Mouse (Mus musculus): ENCODE measurements around the gene Eya4.
A peak's percentile ranks its signal among the peaks of the same experiment; 100 is the strongest.

Gene Eya4

DNA sequence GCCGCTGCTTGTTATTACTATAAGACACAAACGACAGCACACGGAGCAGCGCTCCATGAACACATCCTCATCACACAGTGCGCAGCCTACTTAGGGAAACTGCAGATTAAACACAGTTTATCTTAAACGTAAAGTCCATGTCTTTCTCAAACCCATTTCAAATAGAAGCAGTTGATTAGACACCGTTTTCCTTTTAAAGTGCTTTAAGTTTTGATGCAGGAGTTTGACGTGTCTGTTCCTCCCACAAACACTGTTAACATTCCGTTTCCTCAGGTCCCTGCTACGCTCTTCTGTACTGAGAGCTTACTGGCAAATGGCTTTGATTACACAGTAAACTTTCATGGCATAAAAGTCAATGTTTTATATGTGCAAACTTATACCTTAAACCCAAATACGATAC lies 191.4 kb downstream of the Eya4 start:
- DNase-seq (ENCODE audit: low spot score in 2 of 2), result no peak

DNA sequence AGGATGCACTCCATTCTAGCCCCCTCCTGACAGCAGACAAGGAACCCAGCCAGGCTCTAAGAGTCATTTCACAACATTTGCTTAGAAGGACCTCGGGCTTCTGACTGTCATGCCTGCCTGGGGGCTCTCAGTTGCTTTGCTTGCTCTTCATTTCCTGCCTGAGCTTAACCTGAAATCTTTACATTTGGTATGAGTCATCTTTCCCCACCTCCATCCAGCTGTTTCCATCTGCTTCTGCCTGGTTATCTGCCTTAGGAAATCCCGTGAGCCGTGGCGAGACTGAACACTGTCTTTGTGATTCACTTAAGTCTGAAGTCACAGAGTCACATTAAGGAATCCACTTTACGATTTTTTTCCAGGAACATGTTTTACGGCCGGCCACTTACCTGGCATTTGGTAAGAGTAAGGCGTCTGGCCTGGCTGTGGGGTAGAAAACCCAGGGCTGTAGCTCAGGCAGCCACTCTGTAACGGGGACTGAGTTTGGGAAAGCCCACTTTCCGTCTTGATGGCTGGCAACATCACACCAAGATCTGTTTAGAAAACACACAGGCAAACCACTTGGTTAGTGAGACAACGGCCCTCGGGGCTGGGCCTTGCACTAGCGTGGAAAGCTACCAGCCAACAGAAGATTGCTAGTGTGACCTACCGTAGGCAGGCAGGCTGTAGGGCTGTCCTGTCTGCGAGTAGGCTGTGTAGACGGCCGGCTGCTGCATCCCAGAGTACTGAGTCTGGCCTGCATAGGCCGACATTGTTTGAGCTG lies 193.5 kb downstream of the Eya4 start:
- no peak for DNase-seq (ENCODE audit: low spot score in 2 of 2)

DNA sequence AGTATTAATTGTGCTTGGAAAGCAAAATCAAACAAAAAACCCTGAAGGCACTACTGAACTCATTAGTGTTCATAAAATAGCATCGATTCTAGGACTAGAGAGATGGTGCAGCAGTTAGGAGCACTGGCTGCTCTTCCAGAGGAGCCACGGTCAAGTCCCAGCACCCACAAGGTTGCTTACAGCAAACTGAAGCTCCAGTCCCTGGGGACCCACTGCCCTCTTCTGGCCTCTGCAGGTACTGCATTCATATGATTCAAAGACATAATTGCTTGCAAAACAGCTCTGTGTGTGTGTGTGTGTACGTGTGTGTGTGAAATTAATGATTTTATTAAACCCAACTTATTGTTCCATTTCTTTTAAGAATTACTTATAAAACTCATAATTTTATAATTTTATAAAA lies 200.2 kb downstream of the Eya4 start:
- DNase-seq (ENCODE audit: low spot score in 2 of 2), result no peak

DNA sequence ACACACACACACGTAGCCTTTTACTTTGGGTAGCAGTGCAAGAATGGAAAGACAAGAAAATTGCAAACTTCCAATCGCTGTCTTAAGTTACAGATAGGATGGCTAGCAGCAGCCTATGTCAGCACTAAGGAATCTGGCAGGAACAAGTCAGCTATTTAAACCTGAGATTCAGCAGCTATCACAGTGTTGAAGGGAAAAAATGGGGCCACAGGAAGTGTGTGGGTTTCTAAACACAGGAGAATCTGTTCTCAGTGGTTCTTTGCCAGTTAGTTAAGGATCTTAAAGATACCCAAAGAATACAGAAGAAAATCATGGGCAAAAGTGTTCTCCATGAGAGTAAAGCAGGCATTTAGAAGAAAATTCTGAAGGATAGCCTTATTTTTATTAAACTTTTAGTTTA lies 206.0 kb downstream of the Eya4 start:
- no peak for DNase-seq (ENCODE audit: low spot score in 2 of 2)

DNA sequence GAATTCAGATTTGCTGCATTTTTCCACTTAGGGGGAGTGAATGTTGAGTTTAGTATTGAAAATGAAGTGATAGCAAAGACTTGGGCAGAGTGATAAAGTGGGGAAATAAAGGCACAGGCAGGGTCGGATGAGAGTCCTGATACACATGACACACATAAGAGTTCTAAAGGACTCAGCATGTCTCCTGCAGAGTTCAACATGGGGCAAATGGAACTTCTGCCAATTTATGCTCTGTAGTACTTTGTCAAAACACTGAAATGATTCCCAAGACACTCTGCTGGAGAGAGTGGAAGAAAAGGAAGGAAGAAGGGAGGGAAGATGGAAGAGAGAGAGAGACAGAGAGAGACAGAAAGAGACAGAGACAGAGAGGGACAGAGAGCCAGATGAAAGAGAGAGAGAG lies 222.6 kb downstream of the Eya4 start:
- no peak for DNase-seq (ENCODE audit: low spot score in 2 of 2)

DNA sequence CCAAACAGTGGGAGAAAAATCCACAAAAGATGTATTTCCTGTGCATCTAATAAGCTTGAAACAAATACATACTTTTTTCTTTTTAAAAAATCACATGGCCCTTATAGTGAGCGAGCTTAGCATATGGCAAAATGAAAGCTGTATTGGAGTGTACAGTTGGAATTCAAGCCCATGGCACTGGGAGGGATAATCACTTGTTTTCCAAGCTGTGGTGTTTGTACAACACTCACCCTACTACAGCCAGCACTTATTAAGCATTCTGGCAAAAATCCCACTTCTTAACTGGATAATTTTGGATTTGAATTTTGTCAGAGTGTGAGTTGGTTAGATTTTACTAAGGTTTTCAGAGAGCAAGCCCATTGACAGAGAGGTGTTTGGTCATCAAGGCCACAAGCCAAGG lies 223.4 kb downstream of the Eya4 start:
- DNase-seq (ENCODE audit: low spot score in 2 of 2), result no peak

DNA sequence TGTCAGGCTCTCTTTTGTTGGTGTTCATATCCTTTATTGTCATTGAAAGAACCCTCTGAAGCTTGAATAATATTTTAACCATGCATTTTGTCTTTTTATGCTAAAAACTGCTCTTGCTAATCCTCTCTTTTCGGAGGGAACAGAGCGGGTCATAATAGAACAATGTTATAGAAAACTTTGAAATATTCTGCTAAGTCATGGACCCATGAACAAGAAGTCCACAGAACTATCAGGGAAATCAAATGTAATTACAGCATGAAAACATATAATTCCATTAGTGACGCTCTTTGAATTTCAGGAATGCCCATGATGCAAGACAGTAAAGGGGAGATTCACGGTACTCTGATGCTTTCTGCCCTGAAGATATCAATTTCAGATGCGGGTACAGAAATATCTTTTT lies 224.1 kb downstream of the Eya4 start:
- no peak for DNase-seq (ENCODE audit: low spot score in 2 of 2)

DNA sequence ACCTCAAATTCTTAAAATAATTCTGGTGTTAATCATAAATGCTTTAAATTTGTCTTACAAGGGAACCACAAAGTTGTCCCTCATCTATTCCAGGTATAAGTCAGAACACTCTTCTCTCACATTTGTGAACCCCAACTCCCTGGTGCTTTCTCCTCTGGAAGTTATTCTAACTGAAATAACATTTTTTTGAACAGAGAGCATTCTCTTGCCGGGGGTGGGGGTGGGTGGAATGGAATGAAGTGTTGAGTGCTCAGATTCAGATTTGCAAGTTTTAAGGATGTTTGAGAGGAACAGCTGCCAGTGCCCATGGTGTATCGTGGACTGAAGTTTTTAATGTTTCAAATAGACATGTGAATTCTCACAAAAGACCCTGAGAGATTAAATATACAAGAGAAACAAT lies 230.1 kb downstream of the Eya4 start:
- no peak for DNase-seq (ENCODE audit: low spot score in 2 of 2)

DNA sequence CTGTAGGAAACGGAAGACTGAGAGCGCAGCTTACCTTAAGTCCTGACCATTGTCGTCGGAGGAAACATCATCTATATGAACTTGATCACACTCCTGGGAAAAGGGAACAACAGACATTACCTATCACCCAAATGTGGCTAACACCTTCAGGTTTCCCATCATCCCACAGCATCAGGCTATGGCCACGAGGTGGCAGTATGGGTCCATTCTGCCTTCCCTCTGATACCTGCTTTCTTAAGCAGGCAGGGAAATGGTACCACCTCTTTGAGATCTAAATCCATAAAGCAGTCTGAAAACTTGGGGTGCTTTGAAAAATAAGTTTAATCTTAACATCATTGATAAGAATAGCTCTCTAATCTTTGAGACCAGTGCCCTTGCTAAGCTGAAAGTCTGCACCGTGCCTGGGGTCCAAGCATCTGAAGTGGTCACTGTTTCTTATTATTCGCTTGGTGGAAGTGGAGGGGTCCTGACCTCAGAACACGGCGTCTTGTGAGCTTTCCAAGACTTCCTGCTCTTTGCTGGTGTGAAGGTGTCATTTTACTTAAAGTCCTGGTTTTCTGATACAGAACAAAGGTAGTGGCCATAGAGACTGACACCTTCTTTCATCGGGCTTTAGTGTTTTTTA lies 233.7 kb downstream of the Eya4 start:
- DNase-seq (ENCODE audit: low spot score in 2 of 2), result peak; percentile 56 to 69

DNA sequence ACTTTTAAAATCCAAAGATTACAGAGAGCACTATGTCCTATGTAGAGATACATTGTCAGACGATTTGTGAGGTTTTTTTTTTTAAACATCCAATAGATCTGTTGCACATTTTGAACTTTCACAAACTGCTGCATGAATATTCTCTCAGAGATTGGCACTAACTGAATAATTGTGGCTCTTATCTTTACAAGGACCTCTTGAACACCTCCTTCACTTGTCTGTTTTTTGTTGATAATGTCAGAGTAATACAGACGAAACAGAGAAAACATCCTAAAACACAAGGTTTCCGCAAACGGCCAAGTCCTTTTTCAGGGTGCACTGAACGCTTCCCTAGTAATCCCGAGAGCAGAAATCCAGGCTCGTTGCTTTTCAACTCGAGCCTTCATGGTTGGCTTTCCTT lies 234.5 kb downstream of the Eya4 start:
- no peak for DNase-seq (ENCODE audit: low spot score in 2 of 2)

DNA sequence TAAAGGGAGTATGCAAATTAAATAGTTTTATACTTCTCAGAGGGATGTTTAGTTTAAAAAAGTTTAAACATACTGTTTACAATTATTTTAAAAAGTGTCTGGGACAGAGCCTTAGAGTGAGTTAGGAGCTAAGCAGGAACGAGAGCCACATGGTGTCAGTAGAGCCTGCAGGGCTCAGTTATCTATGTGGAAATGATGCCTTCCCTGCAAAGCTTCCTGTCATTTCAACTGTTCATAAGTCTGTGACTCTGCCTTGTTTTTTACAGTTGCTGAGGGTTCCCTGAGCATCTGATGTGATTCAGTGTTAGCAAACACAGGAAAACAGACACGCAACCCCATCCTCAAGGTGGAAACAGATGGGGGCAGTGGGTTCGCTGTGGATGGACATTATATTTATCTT lies 235.3 kb downstream of the Eya4 start:
- no peak for DNase-seq (ENCODE audit: low spot score in 2 of 2)

DNA sequence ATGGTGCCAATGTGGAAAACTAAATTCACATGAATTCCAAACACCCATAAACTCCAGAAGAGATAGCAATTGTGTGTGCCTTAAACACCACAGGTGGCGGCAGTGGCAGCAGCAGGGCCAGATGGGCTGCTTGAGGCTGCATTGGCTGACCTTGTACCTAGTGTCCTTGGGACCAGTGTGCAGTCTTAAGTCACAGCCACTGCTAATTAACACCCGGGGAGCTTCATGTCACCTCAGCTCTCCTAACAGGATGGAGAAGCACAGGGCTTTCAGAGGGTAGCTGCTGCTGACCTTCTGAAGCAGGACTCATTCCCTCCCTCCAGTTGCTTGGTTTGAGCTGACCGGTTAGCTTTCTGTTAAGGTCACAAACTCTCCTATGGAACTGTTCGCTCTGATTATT lies 242.5 kb downstream of the Eya4 start:
- no peak for DNase-seq (ENCODE audit: low spot score in 2 of 2)

DNA sequence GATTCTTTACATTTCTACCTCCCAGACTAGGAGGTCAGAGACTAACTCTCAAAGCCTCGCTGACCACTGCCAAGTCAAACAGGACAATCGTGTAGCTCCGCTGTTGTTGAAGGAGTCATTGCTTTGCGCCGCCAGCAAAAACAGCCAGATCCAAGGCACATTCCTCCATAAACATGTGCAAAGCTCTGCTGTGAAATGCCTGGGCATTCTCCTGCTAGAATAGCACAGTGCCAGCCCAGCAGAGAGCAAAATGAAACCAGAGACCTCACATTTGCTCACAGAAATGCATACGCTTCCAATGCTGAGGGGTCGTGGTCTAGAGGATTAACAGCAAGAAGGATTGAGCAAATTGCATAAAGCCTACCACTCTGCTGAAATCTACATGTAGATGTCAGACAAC lies 258.1 kb downstream of the Eya4 start:
- no peak for DNase-seq (ENCODE audit: low spot score in 2 of 2)

DNA sequence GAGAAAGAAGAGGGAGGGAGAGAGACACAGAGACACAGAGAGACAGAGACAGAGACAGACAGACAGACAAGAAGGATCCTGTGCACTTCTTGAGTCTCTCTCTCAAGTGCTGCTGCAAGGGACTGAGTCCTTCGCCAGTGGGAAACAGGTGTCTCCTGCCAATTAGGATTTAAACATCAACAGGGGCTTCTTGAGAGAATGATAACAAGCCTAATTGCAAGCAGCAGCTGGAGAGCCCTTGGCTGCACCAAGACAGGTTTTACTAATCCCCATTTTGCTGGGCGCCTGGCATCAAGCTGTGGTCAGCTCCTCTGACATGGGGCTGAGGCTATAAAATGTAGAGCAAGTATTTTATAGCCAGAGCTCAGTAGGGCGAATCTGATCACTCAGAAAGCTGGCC lies 259.0 kb downstream of the Eya4 start:
- DNase-seq (ENCODE audit: low spot score in 2 of 2), result no peak

DNA sequence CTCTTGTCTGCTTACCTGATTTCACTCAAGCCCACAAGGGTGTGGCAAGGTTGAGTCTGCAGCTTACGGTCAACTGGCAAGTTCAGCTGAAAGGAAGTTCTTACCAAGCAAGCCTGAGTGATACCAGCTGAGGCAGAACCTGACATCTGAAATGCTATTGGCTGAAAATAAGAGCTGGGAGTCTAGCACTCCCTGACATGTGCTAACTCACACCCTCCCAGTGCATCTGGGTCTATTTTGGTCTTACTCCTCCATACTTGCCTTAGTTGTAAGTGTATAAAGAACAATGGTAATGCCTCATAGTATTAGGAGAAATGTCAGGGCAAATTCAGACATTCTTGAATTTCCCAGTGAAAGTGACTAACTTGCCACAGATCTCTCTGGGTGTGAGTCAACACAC lies 260.3 kb downstream of the Eya4 start:
- no peak for DNase-seq (ENCODE audit: low spot score in 2 of 2)

DNA sequence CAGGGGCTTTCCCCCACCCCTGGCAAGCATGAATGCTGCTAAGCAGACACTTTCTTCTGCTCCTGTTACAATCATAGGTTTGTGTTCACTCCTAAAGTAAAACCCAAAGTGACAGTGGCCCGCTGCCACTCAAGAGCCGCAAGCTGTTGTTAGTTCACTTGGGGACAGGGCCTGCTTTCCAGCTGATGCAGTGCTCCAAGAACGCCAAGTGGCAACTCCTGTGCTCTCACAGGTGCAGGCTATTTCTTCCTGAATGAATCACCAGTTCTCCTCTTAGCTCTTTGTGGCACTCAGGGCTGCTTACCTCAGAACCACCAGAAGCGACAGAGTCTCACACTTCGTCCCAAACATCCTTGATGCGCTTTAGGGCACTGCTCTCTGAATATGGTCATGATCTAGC lies 261.3 kb downstream of the Eya4 start:
- no peak for DNase-seq (ENCODE audit: low spot score in 2 of 2)

DNA sequence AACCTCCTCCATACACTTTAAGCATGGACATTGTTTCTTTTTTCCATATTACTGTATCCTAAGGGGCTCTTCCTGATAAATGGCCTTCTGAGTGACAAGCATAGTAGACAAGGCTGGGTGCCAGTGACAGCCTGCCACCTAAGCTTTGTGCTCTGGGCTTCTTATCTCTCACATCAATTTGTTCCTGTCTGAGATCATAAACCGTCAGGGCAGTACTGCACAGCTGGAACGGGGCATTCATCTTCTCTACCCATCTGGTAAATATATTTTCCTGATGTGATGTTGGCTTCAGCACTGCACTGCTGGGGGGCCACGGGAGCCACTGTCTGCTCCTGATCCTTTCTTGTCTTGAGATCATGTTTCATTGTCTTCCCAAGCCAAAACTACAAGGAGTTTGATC lies 261.8 kb downstream of the Eya4 start:
- no peak for DNase-seq (ENCODE audit: low spot score in 2 of 2)

DNA sequence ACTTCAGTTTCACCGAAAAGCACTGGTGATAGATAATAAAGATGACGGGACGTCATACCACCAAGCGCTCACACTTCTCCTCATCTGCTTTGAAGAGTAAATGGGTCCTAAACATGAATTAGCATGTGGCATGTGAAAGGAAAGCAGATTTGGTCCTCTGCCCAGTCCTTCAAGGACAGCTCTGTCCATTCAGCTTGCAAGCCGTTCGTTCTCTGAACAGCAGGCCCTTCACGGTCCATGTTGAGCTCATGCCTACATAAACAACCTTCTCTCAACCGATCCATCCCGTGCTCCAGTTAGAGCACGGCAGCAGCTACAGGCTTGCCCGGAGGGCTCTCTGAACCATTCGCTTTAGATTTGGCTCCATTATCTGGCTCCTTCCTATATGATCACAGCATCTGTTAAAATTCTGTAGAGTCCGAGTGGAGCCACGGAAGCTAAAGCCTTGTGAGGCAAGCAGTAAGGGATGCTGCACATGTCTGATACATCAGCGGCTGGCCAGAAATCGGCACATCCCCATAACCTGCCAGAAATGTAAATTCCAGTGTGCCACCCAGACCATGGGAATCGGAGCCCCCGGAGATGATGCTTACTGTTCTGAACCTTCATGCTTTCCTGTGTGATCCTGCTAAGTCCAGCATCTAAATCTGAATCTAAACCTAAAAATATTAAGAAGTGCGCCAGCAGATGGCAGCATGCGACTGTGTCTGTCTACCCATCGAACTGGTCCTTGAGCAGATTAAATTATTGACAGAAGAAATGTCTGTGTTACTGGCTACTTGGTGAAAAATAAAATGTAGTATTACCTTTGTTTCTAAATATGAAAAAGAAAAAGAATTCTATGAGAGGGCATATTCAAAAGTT lies 264.0 kb downstream of the Eya4 start:
- peak; percentile 28 to 48 for DNase-seq (ENCODE audit: low spot score in 2 of 2)

DNA sequence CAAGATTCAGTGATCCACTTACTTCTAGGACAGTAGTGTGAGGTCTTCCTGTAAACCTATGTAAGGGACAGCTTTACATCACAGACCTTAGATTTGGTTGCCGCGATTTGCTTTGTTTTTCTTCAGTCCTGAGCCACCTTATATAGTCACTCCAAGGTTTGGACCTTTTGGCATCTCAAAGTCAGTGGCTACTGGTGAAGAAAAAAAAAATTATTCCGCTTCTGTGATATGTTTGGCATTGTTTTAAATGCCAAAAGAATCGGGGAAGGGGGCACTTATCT lies 269.1 kb downstream of the Eya4 start:
- no peak for DNase-seq (ENCODE audit: low spot score in 2 of 2)

DNA sequence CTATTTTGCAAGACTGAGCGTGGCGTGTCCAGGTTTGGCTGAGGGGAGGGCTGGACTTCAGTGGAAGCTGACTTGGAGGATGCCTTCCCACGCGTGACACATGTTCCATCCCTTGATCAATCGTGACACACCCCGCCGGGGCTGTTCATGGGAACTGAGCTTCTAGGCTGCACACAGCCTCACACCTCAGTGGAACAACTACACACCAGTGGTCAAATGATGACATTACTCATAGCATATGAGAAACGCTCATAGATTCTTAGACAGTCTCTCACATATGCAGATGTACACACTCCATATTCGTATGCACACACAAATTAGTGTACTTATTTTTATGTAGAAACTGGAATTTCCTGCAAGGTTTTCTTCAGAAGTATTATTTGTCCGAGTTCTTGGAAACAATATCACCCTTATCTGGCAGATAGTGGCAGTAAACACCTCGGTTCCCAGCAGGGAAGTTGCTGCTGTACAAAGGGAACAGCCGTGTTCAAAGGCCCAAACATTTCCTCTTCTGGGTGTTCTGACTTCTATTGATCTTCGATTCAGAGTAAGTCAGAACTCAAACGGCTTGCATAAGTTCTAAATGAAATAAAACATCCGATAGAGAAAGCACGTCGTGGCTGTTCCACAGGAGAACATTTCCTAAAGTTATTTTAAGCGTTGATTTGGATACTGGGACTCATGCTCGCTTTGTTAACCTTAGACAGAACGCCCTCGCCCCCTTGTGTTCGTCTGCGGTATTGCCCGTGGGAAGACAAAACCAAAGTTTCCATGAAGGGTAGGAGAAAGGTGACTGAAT lies 269.6 kb downstream of the Eya4 start:
- DNase-seq (ENCODE audit: low spot score in 2 of 2), result peak; percentile 80 to 85

DNA sequence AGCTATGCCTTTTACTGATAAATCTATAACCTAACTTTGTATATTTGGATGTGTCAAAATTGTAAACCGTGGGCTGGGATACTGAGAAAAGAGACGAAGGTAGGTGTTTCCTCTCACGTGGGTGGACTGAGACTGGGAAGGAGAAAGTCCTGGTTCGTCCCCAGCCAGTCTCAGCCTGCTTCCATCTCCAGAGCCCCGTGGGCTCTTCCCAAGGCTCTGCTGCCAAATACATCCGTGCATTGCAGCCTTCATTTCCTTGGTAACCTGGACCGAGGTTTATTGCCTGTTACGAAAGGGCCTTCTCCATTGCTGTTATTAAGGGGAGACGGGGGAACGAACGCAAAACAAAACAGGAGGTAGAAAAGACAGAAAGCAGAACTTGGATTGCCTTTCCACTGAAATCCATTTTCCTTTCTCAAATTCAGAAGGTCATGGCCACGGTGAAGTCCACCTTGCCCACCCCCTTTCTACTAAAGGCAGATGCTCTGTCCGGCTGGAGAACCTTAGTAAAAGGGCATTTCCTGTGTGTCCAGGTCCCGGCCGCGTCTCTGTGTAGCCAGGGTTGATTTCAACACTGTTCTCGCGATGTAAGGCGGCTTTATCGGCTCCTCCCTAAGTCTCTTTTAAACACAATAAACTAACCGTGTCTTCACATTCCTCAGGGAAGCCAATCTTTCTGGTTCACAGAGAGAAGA lies 273.7 kb downstream of the Eya4 start:
- DNase-seq (ENCODE audit: low spot score in 2 of 2), result peak; percentile 23 to 55

DNA sequence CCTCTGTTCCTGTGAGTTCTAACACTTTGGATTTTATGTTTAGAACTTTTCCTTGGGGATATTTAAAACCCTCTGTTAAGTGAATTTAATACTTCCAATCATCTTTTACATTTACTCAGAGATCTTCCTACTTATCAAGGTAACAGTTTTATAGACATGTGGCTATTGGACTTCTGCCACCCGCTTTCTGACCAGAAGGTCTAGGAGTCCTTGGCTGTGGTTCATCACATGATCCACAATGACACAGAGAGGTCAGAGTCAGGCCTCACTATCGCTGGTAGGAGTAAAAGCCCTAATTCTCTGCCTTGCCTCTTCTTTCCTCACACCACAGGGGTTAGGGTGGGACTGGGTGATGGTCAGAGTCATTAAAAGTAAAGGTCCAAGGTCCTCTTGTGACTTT lies 277.2 kb downstream of the Eya4 start:
- DNase-seq (ENCODE audit: low spot score in 2 of 2), result no peak
